Mouse (Mus musculus): ENCODE data around the gene Ube2u. TPM values are rescaled to one million over a fixed set of nuclear protein-coding genes. Genes with fewer than 3 reads are reported as not detected.
"Not testable (repeated sequence)": the region's sequence is repeated elsewhere in the genome, so short reads cannot be mapped to it uniquely, and the experiment has no call there.

The Ube2u gene
- not detected for total RNA-seq (2021)
- long read RNA-seq, experiment 1: 0 reads
- long read RNA-seq, experiment 2: 0 reads

- peak; percentile 9 to 36 for DNase-seq (ENCODE audit: low spot score in 2 of 2)
These were observed at the start of gene Ube2u for GRCm38 (mm10) chr4:100478592-100479321. TSS of gene Ube2u (plus strand) at chr4:100478849.

- no peak for DNase-seq (ENCODE audit: low spot score in 2 of 2)
These were observed 49.2 kb upstream of the Ube2u start for GRCm38 (mm10) chr4:100429371-100429900.

- DNase-seq (ENCODE audit: low spot score in 2 of 2): no peak
These were observed 43.1 kb upstream of the Ube2u start for GRCm38 (mm10) chr4:100435281-100436168.

- DNase-seq (ENCODE audit: low spot score in 2 of 2): no peak
These were observed 42.5 kb upstream of the Ube2u start for GRCm38 (mm10) chr4:100436169-100436547.

GRCm38 (mm10) chr4:100446897-100447296, 31.8 kb upstream of the Ube2u start:
- DNase-seq (ENCODE audit: low spot score in 2 of 2): no peak

- DNase-seq (ENCODE audit: low spot score in 2 of 2): no peak
These were observed 16.0 kb upstream of the Ube2u start for GRCm38 (mm10) chr4:100462493-100463120.

GRCm38 (mm10) chr4:100488447-100488846, 9.8 kb downstream of the Ube2u start:
- DNase-seq (ENCODE audit: low spot score in 2 of 2): no peak

GRCm38 (mm10) chr4:100495176-100495575, 16.5 kb downstream of the Ube2u start:
- no peak for DNase-seq (ENCODE audit: low spot score in 2 of 2)

- no peak for DNase-seq (ENCODE audit: low spot score in 2 of 2)
These were observed 17.9 kb downstream of the Ube2u start for GRCm38 (mm10) chr4:100496521-100496920.

- DNase-seq (ENCODE audit: low spot score in 2 of 2): no peak
These were observed 19.5 kb downstream of the Ube2u start for GRCm38 (mm10) chr4:100498192-100498591.

- not testable (repeated sequence) for DNase-seq (ENCODE audit: low spot score in 2 of 2)
These were observed 20.5 kb downstream of the Ube2u start for GRCm38 (mm10) chr4:100499037-100499601.

GRCm38 (mm10) chr4:100503337-100503736, 24.7 kb downstream of the Ube2u start:
- no peak for DNase-seq (ENCODE audit: low spot score in 2 of 2)

GRCm38 (mm10) chr4:100517646-100518045, 39.0 kb downstream of the Ube2u start:
- DNase-seq (ENCODE audit: low spot score in 2 of 2): no peak

GRCm38 (mm10) chr4:100522534-100522933, 43.9 kb downstream of the Ube2u start:
- DNase-seq (ENCODE audit: low spot score in 2 of 2): no peak

- DNase-seq (ENCODE audit: low spot score in 2 of 2): no peak
These were observed 46.1 kb downstream of the Ube2u start for GRCm38 (mm10) chr4:100524741-100525140.

- DNase-seq (ENCODE audit: low spot score in 2 of 2): no peak
These were observed 47.6 kb downstream of the Ube2u start for GRCm38 (mm10) chr4:100526296-100526695.

- DNase-seq (ENCODE audit: low spot score in 2 of 2): no peak
These were observed 48.4 kb downstream of the Ube2u start for GRCm38 (mm10) chr4:100527086-100527485.

- DNase-seq (ENCODE audit: low spot score in 2 of 2): peak in 1 of 2 experiments; percentile 1
These were observed 48.9 kb downstream of the Ube2u start for GRCm38 (mm10) chr4:100527554-100528001.

- DNase-seq (ENCODE audit: low spot score in 2 of 2): peak in 1 of 2 experiments; percentile 11
These were observed 55.0 kb downstream of the Ube2u start for GRCm38 (mm10) chr4:100533607-100534006.

GRCm38 (mm10) chr4:100534946-100535345, 56.3 kb downstream of the Ube2u start:
- DNase-seq (ENCODE audit: low spot score in 2 of 2): no peak

- DNase-seq (ENCODE audit: low spot score in 2 of 2): peak; percentile 10 to 75
These were observed 59.2 kb downstream of the Ube2u start for GRCm38 (mm10) chr4:100537898-100538297.
